Mouse (Mus musculus) kidney, postnatal 0 days (tissue): Measurements from ENCODE around the gene Duoxa2. TPM values are rescaled to one million over a fixed set of nuclear protein-coding genes. Genes with fewer than 3 reads are reported as not detected.
"Not testable (repeated sequence)": the region's sequence is repeated elsewhere in the genome, so short reads cannot be mapped to it uniquely, and the experiment has no call there.

Experiments
- ATAC-seq: fragments of 200-750 bp; cut with Nextera tagmentation; replicated peaks from 2 replicates; pipeline ENCODE4 v1.8.0; 2017; ENCODE audit warnings: low read depth, moderate number of reproducible peaks, moderate TSS enrichment, moderate library complexity; ENCODE audit not compliant: low FRiP score
- DNase-seq: peaks from one replicate; pipeline ENCODE4 v3.0.0-alpha.2; 2016; ENCODE audit warnings: low spot score
- H3K27ac ChIP-seq: fragments of 300-500 bp; sonication (generic); 2 replicates; pipeline ENCODE4 v1.5.1; 2014; ENCODE audit warnings: mild to moderate bottlenecking
- H3K27me3 ChIP-seq: fragments of 300-500 bp; sonication (generic); 2 replicates; pipeline ENCODE4 v1.6.1; 2014; ENCODE audit warnings: low read length, mixed read lengths; ENCODE audit not compliant: insufficient read depth
- H3K36me3 ChIP-seq: fragments of 300-500 bp; sonication (generic); 2 replicates; pipeline ENCODE4 v1.6.1; 2014; ENCODE audit warnings: low read length, mixed read lengths; ENCODE audit not compliant: insufficient read depth
- H3K4me1 ChIP-seq: fragments of 300-500 bp; sonication (generic); replicated peaks from 2 replicates; pipeline ENCODE4 v1.6.1; 2014; ENCODE audit warnings: antibody characterized with exemption, low read length, mixed read lengths; ENCODE audit not compliant: insufficient read depth
- H3K4me2 ChIP-seq: fragments of 300-500 bp; sonication (generic); 2 replicates; pipeline ENCODE4 v1.6.1; 2014; ENCODE audit warnings: mild to moderate bottlenecking, low read length, moderate library complexity, mixed read lengths
- H3K4me3 ChIP-seq: fragments of 300-500 bp; sonication (generic); replicated peaks from 2 replicates; pipeline ENCODE4 v1.5.1; 2014; ENCODE audit warnings: low read depth, low read length
- H3K9ac ChIP-seq: fragments of 300-500 bp; sonication (generic); 2 replicates; pipeline ENCODE4 v1.6.1; 2014; ENCODE audit warnings: low read depth, low read length
- H3K9me3 ChIP-seq: fragments of 300-500 bp; sonication (generic); replicated peaks from 2 replicates; pipeline ENCODE4 v1.6.1; 2016; ENCODE audit warnings: low read length, inconsistent platforms, mixed read lengths
- CTCF ChIP-seq: IDR thresholded peaks from 2 replicates; pipeline ENCODE4 v1.5.1; 2016; ENCODE audit warnings: antibody characterized with exemption, low read depth, mild to moderate bottlenecking, moderate library complexity
- WGBS: fragments of 180-500 bp; shearing (Covaris S2); extraction: QIAGEN DNeasy Blood & Tissue Kit; methylation state at CpG from one replicate; pipeline ENCODE4 v1.1.7; 2014; 5-methylcytosine and 5-hydroxymethylcytosine counted together
- polyA plus RNA-seq: library from polyadenylated mRNA; unstranded; fragments of >200 nt; fragmentation: Nextera tagmentation; extraction: Ambion mirVana; gene quantifications from 2 replicates; pipeline ENCODE4 v1.2.1, GENCODE M21; 2015

The Duoxa2 gene
- polyA plus RNA-seq, 1 experiment from 2014 or later, result not detected

- no peak for DNase-seq
- TF ChIP-seq CTCF, result no peak
- WGBS, result 91% methylated on average over 3 of the region's 3 CpGs
- ATAC-seq, result no peak
- H3K27ac ChIP-seq, result no peak overlapping the region
- no peaks in the 10 kb centered on the region for H3K9me3 ChIP-seq
- no peaks in the 10 kb centered on the region for H3K27me3 ChIP-seq
- no peak overlapping the region for H3K4me3 ChIP-seq
- no peak overlapping the region for H3K4me2 ChIP-seq
- H3K4me1 ChIP-seq, result no peaks in the 10 kb centered on the region
- no peak overlapping the region for H3K9ac ChIP-seq
- H3K36me3 ChIP-seq, result no peaks in the 10 kb centered on the region
Measured at GRCm38 (mm10) chr2:122332222-122332621, 33.5 kb downstream of the Duoxa2 start.

- Histone ChIP-seq H3K4me3 (no peak overlapping the region), H3K27ac (no peak overlapping the region), H3K9me3 (no peaks in the 10 kb centered on the region), H3K4me1 (no peaks in the 10 kb centered on the region), H3K36me3 (no peaks in the 10 kb centered on the region), H3K27me3 (no peaks in the 10 kb centered on the region), H3K9ac (no peak overlapping the region), H3K4me2 (no peak overlapping the region)
- 62% methylated on average over 3 of the region's 3 CpGs for WGBS
- DNase-seq (no peak), ATAC-seq (no peak)
- TF ChIP-seq CTCF, result no peak
Measured at GRCm38 (mm10) chr2:122334170-122334569, 35.5 kb downstream of the Duoxa2 start.

DNA sequence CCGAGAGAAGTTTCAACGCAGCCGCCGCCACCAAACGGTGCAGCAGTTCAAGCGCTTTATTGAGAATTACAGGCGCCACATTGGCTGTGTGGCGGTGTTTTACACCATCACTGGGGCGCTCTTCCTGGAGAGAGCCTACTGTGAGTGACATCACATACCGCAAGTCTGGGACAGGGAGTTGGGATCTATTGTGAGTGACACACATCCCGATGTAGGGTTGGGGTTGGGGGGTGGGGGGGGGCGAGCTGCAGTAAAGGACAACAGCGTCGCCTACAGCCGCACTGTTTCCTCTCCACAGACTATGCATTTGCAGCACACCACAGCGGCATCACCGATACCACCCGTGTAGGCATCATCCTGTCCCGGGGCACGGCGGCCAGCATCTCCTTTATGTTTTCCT, 38.6 kb downstream of the Duoxa2 start:
- Histone ChIP-seq H3K9me3 (no peaks in the 10 kb centered on the region), H3K27me3 (no peaks in the 10 kb centered on the region), H3K4me1 (no peaks in the 10 kb centered on the region), H3K9ac (no peak overlapping the region), H3K36me3 (no peaks in the 10 kb centered on the region), H3K27ac (no peak overlapping the region), H3K4me2 (0 out of 2 replicates have a peak overlapping the region, but pooled peaks have one; percentile 1), H3K4me3 (no peak overlapping the region)
- ATAC-seq (no peak), DNase-seq (no peak)
- TF ChIP-seq CTCF, result no peak
- 68% methylated on average over 21 of the region's 21 CpGs for WGBS

- WGBS, result 76% methylated on average over 6 of the region's 6 CpGs
- H3K9ac ChIP-seq, result no peak overlapping the region
- H3K4me2 ChIP-seq, result no peak overlapping the region
- no peaks in the 10 kb centered on the region for H3K36me3 ChIP-seq
- no peaks in the 10 kb centered on the region for H3K9me3 ChIP-seq
- no peak for TF ChIP-seq CTCF
- no peak overlapping the region for H3K4me3 ChIP-seq
- DNase-seq (no peak), ATAC-seq (no peak)
- H3K27ac ChIP-seq, result no peak overlapping the region
- no peaks in the 10 kb centered on the region for H3K27me3 ChIP-seq
- H3K4me1 ChIP-seq, result peaks cover 4% of the 10 kb centered on the region; the same call in 1 of the 2 replicates
Measured at GRCm38 (mm10) chr2:122345106-122345893, 46.6 kb downstream of the Duoxa2 start.

DNA sequence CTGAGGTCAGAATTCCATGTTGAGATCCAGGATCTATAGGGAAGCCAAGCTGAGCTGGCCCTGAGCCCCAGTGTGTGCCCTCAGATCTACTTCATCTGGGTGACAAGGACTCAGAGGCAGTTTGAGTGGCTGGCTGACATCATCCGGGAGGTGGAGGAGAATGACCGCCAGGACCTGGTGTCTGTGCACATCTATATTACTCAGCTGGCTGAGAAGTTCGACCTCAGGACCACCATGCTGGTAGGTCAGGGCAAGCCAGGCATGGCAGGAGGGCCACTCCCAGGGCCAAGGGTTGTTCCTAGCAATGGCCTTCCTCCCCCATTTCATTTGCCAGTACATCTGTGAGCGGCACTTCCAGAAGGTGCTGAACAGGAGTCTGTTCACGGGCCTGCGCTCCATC, 47.5 kb downstream of the Duoxa2 start:
- H3K36me3 ChIP-seq, H3K4me2 ChIP-seq, H3K4me1 ChIP-seq, H3K27me3 ChIP-seq, H3K4me3 ChIP-seq, DNase-seq, ATAC-seq, H3K9ac ChIP-seq, H3K9me3 ChIP-seq, H3K27ac ChIP-seq: not testable (repeated sequence)
- 84% methylated on average over 6 of the region's 6 CpGs for WGBS

GRCm38 (mm10) chr2:122347257-122347656, 48.6 kb downstream of the Duoxa2 start:
- Histone ChIP-seq H3K4me3 (no peak overlapping the region), H3K27ac (no peak overlapping the region), H3K27me3 (no peaks in the 10 kb centered on the region), H3K4me1 (peaks cover 4% of the 10 kb centered on the region; the same call in 1 of the 2 replicates), H3K4me2 (no peak overlapping the region), H3K9ac (no peak overlapping the region), H3K36me3 (no peaks in the 10 kb centered on the region), H3K9me3 (no peaks in the 10 kb centered on the region)
- no peak for TF ChIP-seq CTCF
- DNase-seq (no peak), ATAC-seq (no peak)
- WGBS, result 94% methylated on average over 3 of the region's 3 CpGs
